Comparison of ENCODE assay signal across 25 mouse cellular contexts in the genomic region with DNA sequence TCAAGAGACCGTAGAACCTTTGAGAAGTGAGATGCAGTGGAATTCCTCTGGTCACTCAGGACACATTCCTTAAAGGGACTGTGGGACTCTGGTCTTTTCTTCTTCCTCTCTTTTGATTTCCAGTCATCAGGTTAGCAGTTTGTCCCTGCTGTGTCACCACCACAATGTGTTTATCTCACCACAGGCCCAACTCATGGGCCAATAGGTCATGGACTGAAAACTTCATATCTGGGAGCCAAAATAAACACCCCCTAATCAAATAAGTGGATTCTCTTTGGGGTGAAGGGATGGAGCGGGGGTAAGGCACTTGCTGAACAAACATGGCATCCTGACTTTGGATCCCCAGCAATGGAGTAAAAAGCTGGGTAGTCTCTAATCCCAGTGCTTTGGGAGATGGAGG. TPM values are rescaled to one million over a fixed set of nuclear protein-coding genes. Genes with fewer than 3 reads are reported as not detected.
DNase-seq lines count a peak whose midpoint lies in the region; ATAC-seq and TF ChIP-seq lines count a peak whose summit lies in the region.
"Had no signal": no experiment of that assay in that cellular context is flagged by ENCODE, and none has a peak within 500 bp of the region (broad histone marks: within the 10 kb centered on the region; RNA-seq: fewer than 3 reads in every experiment).

No protein-coding gene starts in this region.

- no peak overlapping the region for H3K9ac ChIP-seq in liver, adult 2 months (ENCODE audit: low read depth, low read length)
- H3K9ac ChIP-seq in liver, embryonic 11.5 days (ENCODE audit: low read depth, low read length) = no peak overlapping the region
- H3K9ac ChIP-seq in liver, postnatal 0 days (replicated peaks) = no peak overlapping the region
- H3K9ac ChIP-seq: forebrain, postnatal 0 days; heart, embryonic 13.5 days; intestine, embryonic 15.5 days; lung, embryonic 14.5 days; midbrain, embryonic 13.5 days; neural tube, embryonic 13.5 days had no signal

- no peaks in the 10 kb centered on the region for H3K79me2 ChIP-seq in liver, adult 2 months (ENCODE audit: control insufficient read depth, insufficient read depth, low read length)

- H3K27ac ChIP-seq in liver, adult 2 months (replicated peaks; ENCODE audit: insufficient read depth, low read depth, low read length) = peak overlapping the region; percentile 71
- no peak overlapping the region for H3K27ac ChIP-seq in liver, embryonic 11.5 days (ENCODE audit: low read depth, low read length)
- peak overlapping the region; percentile 49; the same call in 1 of the 2 replicates for H3K27ac ChIP-seq in liver, postnatal 0 days (ENCODE audit: low read depth)
- H3K27ac ChIP-seq in cerebellum, adult 2 months (ENCODE audit: insufficient read depth, low read length) = no peak overlapping the region
- H3K27ac ChIP-seq: heart, embryonic 13.5 days; intestine, embryonic 15.5 days; midbrain, embryonic 13.5 days; neural tube, embryonic 13.5 days had no signal

- H3K4me3 ChIP-seq in liver, adult 2 months (ENCODE audit: insufficient read depth, low read depth, low read length) = no peak overlapping the region
- no peak overlapping the region for H3K4me3 ChIP-seq in liver, embryonic 11.5 days (ENCODE audit: low read depth, low read length)
- H3K4me3 ChIP-seq in liver, postnatal 0 days (ENCODE audit: low read depth, low read length) = no peak overlapping the region
- H3K4me3 ChIP-seq in cerebellum, adult 2 months (replicated peaks; ENCODE audit: insufficient read depth, low read depth, low read length) = no peak overlapping the region
- H3K4me3 ChIP-seq: erythroblast, embryonic 14.5 days; heart, embryonic 13.5 days; intestine, embryonic 15.5 days; midbrain, embryonic 13.5 days; neural tube, embryonic 13.5 days had no signal

- no peak for TF ChIP-seq POLR2A in liver, adult 2 months (IDR thresholded peaks at IDR 0.05; ENCODE audit: extremely low read depth, insufficient read depth, low read length)
- TF ChIP-seq POLR2A in cerebellum, adult 2 months (IDR thresholded peaks at IDR 0.05; ENCODE audit: borderline replicate concordance, insufficient read depth, low read length) = no peak

- no peak overlapping the region for H3K4me2 ChIP-seq in liver, embryonic 11.5 days
- no peak overlapping the region for H3K4me2 ChIP-seq in liver, postnatal 0 days (ENCODE audit: low read depth, low read length)
- H3K4me2 ChIP-seq: heart, embryonic 13.5 days; intestine, embryonic 15.5 days; lung, embryonic 14.5 days; midbrain, embryonic 13.5 days; neural tube, embryonic 13.5 days had no signal

- peak; percentile 93 for DNase-seq in liver, adult 2 months (ENCODE audit: extremely low read depth, low read depth, low spot score)
- no peak for DNase-seq in liver, embryonic 11.5 days (ENCODE audit: low spot score)
- no peak for DNase-seq in liver, postnatal 0 days
- no peak for DNase-seq in cerebellum, adult 2 months
- DNase-seq in left cerebral cortex, adult 8-10 months (ENCODE audit: low spot score in 2 of 2) = no peak
- DNase-seq: adrenal gland, postnatal 10 days; cerebellum, adult 11 months; cerebellum, postnatal 10 days; forebrain, postnatal 0 days; gastrocnemius, postnatal 14 days; heart, postnatal 10 days; kidney, adult 2 months; kidney, postnatal 36 days; left cerebral cortex, postnatal 4 days; right cerebral cortex, postnatal 4 days had no signal

- TF ChIP-seq CTCF in liver, adult 2 months (IDR thresholded peaks at IDR 0.05; ENCODE audit: low read depth, low read length) = no peak
- TF ChIP-seq CTCF in liver, postnatal 0 days (IDR thresholded peaks at IDR 0.05; ENCODE audit: low read depth) = no peak
- TF ChIP-seq CTCF in cerebellum, adult 2 months (IDR thresholded peaks at IDR 0.05; ENCODE audit: borderline replicate concordance, insufficient read depth, low read depth, low read length) = no peak

- ATAC-seq in liver, embryonic 11.5 days (replicated peaks; ENCODE audit: low FRiP score) = no peak
- peak; percentile 33; the same call in 1 of the 2 replicates for ATAC-seq in common myeloid progenitor, adult 5-6 weeks (replicated peaks; ENCODE audit: low read depth, poor library complexity, severe bottlenecking)
- peak; percentile 75 for ATAC-seq in liver, postnatal 0 days
- ATAC-seq: forebrain, postnatal 0 days; hindbrain, embryonic 16.5 days; intestine, embryonic 15.5 days; midbrain, embryonic 13.5 days; Patski had no signal

- TF ChIP-seq EP300 in liver, postnatal 0 days (IDR thresholded peaks at IDR 0.05; ENCODE audit: low read depth) = no peak

- H3K4me1 ChIP-seq in liver, adult 2 months (ENCODE audit: control insufficient read depth, insufficient read depth, low read length) = peaks cover 20% of the 10 kb centered on the region
- peaks cover 32% of the 10 kb centered on the region for H3K4me1 ChIP-seq in liver, embryonic 11.5 days (replicated peaks; ENCODE audit: control insufficient read depth, insufficient read depth, low read length)
- H3K4me1 ChIP-seq in liver, postnatal 0 days (ENCODE audit: insufficient read depth) = peaks cover 30% of the 10 kb centered on the region
- no peaks in the 10 kb centered on the region for H3K4me1 ChIP-seq in cerebellum, adult 2 months (ENCODE audit: control insufficient read depth, insufficient read depth, low read length)
- H3K4me1 ChIP-seq: midbrain, embryonic 13.5 days; neural tube, embryonic 13.5 days had no signal

- no peaks in the 10 kb centered on the region for H3K27me3 ChIP-seq in liver, adult 2 months (ENCODE audit: control insufficient read depth, insufficient read depth, low read length)
- H3K27me3 ChIP-seq in liver, embryonic 11.5 days (replicated peaks; ENCODE audit: control insufficient read depth, insufficient read depth, low read length) = no peaks in the 10 kb centered on the region
- H3K27me3 ChIP-seq in liver, postnatal 0 days (ENCODE audit: insufficient read depth, low read length) = no peaks in the 10 kb centered on the region
- H3K27me3 ChIP-seq in cerebellum, adult 2 months (ENCODE audit: control insufficient read depth, insufficient read depth, low read length) = no peaks in the 10 kb centered on the region
- H3K27me3 ChIP-seq: heart, embryonic 13.5 days; intestine, embryonic 15.5 days; midbrain, embryonic 13.5 days; neural tube, embryonic 13.5 days; Patski had no signal

- 40% methylated on average over 2 of the region's 2 CpGs for WGBS in liver, adult 2 months
- 58% methylated on average over 2 of the region's 2 CpGs for WGBS in liver, embryonic 11.5 days
- WGBS in liver, postnatal 0 days (ENCODE audit: insufficient replicate concordance) = 71% methylated on average over 2 of the region's 2 CpGs
- 95% methylated on average over 2 of the region's 2 CpGs for WGBS in cerebellum, adult 2 months

- H3K36me3 ChIP-seq in liver, adult 2 months (ENCODE audit: control insufficient read depth, insufficient read depth, low read length) = no peaks in the 10 kb centered on the region
- H3K36me3 ChIP-seq in liver, embryonic 11.5 days (ENCODE audit: control insufficient read depth, insufficient read depth, low read length) = no peaks in the 10 kb centered on the region
- H3K36me3 ChIP-seq in liver, postnatal 0 days (replicated peaks; ENCODE audit: insufficient read depth, low read length) = no peaks in the 10 kb centered on the region
- H3K36me3 ChIP-seq: G1E; heart, embryonic 13.5 days; intestine, embryonic 15.5 days; midbrain, embryonic 13.5 days; neural tube, embryonic 13.5 days had no signal

- no peaks in the 10 kb centered on the region for H3K9me3 ChIP-seq in liver, embryonic 11.5 days (ENCODE audit: control insufficient read depth, low read length)
- no peaks in the 10 kb centered on the region for H3K9me3 ChIP-seq in liver, postnatal 0 days (ENCODE audit: low read length)
- H3K9me3 ChIP-seq: G1E; heart, embryonic 13.5 days; intestine, embryonic 15.5 days; midbrain, embryonic 13.5 days; neural tube, embryonic 13.5 days had no signal

RNA-seq across cellular contexts. Expression of a gene that starts 52.1 kb away (rescaled TPM):
- 7.8 and 9.1 TPM in 2 replicates for total RNA-seq in liver, adult 2 months (2014; rRNA removed)
- polyA plus RNA-seq in liver, adult 2 months (2012; rRNA removed) = 7.0 and 7.1 TPM in 2 replicates
- polyA plus RNA-seq in liver, embryonic 11.5 days (2014; fragmentation: Nextera tagmentation; extraction: Ambion mirVana) = 38.1 and 43.4 TPM in 2 replicates
- total RNA-seq in common myeloid progenitor, adult 5-6 weeks (2017) = 26.4 and 27.2 TPM in 2 replicates
- 85.5 and 88.8 TPM in 2 replicates for polyA plus RNA-seq in liver, postnatal 0 days (2015; fragmentation: Nextera tagmentation; extraction: Ambion mirVana)
- polyA plus RNA-seq in cerebellum, adult 2 months (2012; rRNA removed) = 101 and 117 TPM in 2 replicates
- total RNA-seq in left cerebral cortex, adult 8-10 months (2022) = 10 to 100 TPM; 67.9 to 77.1 (median 72.1) TPM

Comparison
In these comparisons a context has a peak if more than half of its experiments do, and no peak if none do; other contexts are left out.
1. H3K27ac ChIP-seq: peak in liver, adult 2 months (single experiment) and liver, postnatal 0 days (single experiment); none in liver, embryonic 11.5 days (single experiment) and cerebellum, adult 2 months (single experiment).